Mouse (Mus musculus) cortical plate, adult 2 months (tissue): ENCODE results near the gene Best2.

ENCODE experiments used
- CTCF ChIP-seq: fragments of 200-500 bp; IDR thresholded peaks from 2 replicates; pipeline ENCODE4 v1.5.1; 2011; ENCODE audit warnings: mild to moderate bottlenecking, control low read depth, low read length; ENCODE audit not compliant: insufficient read depth; ENCODE audit errors: extremely low read depth
- POLR2A ChIP-seq: fragments of 200-500 bp; IDR thresholded peaks from 2 replicates; pipeline ENCODE4 v1.6.1; 2011; ENCODE audit warnings: mild to moderate bottlenecking, low read length, control low read depth; ENCODE audit not compliant: insufficient read depth; ENCODE audit errors: extremely low read depth

- peak; percentile 84 for TF ChIP-seq CTCF
- no peak for TF ChIP-seq POLR2A
Measured at GRCm38 (mm10) chr8:84975434-84975833, 38.9 kb downstream of the Best2 start.
